Mouse (Mus musculus) 3134 (cell line): ENCODE measurements around the gene Strap.

Source experiments
- DNase-seq: peaks from one replicate; pipeline ENCODE4 v3.0.0-alpha.2; 2011; ENCODE audit warnings: low spot score; ENCODE audit not compliant: insufficient read length; ENCODE audit errors: extremely low read depth

The Strap gene

GRCm38 (mm10) chr6:137722220-137722931, 12.5 kb upstream of the Strap start:
- peak; percentile 22 for DNase-seq

DNA sequence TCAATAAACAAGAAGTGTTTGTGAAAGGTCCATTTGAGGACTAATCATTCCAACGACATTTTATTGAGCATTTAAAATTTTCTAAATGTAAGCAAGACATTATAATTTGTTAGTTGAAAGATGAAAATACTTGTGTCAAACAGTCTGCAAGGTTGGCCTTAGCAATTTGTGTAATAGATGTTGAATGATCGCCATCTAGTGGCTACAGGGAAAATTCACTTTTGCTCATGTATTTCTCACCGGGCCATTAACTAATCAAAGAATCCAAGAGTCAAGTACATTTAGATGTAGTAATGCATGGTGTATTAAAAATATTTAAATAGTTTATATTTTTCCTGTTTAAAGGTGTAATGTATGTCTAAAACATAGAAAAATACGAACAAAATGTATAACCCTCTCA, 11.0 kb upstream of the Strap start:
- DNase-seq, result peak; percentile 31

DNA sequence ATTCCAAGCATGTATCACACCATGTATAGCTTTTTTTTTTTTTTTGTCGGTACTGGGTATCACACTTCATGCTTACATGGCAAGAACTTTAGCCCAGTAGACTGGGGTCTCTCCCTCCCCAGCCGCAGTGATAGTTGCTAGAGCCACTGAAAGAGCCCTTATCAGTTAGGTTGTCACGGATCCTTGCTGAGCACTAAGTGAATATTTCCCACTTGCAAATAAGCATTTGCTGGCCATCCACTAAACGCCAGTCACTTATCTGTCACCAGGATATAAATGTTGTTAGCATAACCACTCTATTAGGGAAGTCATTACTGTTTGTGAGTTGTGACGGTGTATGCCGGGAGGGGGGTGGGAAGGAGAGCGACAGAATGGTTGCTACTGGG, 425 bp upstream of the Strap start:
- DNase-seq, result no peak

DNA sequence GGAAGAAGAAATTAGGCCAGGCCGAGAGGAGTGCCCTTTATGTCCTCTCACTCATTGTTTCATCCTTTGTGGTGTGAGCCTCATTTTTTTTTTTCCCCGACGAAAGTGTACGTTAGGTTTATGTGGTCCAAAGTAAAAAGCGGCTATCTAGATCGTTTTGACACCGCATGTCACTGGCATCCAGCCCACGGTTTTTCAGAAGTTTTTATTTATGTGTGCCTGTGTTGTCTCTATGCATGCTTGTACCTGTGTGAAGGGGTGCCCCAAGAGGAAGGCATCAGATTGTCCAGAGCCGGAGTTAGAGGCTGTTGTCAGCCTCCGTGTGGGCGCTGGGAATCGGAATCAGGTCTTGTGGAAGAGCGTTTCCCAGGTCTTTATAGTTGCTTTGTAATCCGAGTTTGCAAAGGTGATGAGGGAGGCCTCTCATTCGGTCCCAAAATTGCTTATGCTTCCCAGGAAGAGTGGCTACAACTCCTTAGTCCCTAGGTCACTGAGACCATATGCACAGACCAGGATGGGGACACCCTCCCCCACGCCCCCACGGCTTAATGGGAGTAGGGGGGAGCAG, 877 bp downstream of the Strap start:
- DNase-seq, result no peak

DNA sequence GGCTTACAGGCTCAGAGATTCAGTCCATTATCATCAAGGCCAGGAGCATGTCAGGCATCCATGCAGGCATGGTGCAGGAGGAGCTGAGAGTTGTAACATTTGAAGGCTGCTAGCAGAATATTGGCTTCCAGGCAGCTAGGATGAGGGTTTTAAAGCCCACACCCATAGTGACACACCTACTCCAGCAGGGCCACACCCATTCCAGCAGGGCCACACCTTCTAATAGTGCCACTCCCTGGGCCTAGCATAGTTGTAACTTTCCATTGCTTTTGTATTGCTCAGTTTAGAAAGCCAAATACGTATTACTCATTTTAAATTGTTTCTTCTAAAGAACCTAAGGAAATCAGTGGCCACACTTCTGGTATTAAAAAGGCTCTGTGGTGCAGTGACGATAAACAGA, 6.1 kb downstream of the Strap start:
- no peak for DNase-seq

DNA sequence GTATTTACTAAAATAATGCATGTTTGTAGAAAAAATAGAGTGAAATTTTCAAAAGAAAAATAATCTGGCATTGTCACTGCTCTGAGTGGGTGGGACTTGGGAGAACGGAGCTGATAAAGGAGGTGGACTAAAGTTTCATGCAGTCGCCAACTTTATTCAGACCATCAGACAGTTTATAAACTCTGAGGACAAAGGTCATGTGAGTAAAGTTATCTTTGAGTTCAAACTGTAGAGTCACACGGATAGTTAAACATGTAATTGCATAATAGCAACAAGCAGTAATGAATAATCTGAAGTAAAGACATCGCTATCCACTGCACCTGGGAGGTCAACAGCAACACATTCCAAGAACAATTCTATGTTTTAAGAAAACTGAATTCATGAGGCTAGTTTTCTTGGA, 9.8 kb downstream of the Strap start:
- no peak for DNase-seq

DNA sequence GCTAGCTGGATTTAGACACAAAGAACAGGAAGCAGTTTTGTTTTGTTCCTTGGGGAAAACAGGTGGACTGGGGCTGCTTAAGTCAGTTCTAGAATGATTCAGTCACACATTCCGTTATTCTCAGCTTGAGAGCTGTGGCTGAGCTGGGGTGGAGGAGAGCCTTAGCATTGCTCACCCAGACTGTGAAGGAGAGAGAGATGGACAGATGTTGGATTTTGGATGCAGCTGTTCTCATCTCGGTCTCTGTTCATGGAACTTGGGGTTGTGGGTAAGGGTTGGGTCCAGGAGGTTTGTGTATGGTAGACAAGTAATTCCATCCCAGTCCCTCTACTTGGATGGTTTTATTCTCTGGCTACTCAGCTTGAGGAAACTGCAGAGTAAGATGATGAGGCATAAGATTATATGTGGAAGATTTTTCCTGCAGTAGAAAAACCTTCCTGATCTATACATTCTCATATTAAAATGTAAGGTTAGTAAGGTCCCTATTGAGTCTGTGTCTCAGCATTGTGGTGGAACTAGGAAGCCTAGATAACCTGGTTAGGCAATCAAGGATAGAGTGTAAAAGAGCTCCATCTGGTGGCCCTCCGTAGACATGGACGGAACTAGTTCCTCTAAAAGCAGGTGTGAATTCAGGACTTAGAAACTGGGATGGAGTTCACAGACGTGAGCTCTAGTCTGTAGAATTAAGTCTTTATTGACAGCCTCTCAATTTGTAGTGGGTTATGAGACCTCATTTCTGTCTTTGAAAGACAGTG, 12.5 kb downstream of the Strap start:
- no peak for DNase-seq

- DNase-seq, result no peak
Measured at GRCm38 (mm10) chr6:137751551-137752274, 16.8 kb downstream of the Strap start.

DNA sequence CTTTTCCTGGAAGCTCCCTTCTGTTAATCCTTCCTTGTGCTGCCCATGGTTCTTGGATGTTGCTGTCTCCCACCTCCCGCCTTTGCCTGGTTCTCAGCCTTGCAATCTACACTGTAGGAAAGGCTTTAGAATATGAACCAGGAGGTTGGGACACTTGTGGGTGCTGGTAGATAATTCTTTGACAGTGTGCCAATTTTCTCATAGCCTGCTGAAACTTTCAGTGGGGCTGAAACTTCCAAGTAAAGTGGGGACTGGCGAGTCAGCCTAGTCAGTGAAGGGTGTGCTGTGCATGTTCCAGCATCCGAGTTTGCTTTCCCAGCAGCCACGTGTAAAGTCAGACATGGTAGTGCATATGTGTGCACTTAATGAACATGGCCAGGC, 17.4 kb downstream of the Strap start:
- DNase-seq, result no peak

DNA sequence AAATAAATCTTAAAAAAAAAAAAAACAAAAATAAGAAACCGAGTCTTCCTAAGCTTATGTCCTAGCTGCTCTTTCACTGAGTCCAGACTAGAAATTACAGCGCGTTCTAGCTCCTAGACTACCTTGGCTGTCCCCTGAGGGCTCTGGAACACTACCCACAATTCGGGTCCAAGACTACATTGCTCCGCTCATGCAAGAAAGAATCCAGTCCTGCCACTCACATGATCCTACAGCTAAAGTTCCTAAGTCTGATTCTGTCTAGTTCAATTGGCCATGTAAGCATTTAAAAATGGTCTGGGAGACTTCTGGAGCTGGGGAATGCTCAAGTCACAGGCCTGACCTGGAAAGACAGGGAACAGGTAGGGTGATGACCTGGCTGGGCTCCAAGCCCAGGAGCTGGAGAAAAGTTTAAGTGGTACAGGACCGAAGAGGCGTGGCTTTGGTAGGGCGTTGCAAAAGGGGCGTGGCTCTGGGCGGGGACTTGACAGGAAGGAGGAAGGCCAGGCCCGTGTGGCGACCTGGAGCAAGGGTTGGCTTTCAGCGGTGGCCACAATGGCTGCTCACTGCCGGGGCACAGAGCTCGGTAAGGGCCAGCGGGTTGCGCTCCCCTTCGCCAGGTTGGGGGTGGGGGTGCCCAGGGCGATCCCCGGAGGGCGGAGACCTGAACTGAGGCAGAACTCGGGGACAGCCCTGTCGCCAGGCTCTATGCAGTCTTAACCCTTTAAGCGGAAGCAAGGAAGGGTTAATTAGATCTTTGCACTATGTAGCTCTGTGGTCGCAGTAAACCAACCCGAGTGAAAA, 19.4 kb downstream of the Strap start, which contains the start of gene Dera:
Gene Dera, plus strand, starts transcription at position 491 of the 801 bp plus-strand sequence.
- DNase-seq, result peak; percentile 97

GRCm38 (mm10) chr6:137754857-137755232, 20.0 kb downstream of the Strap start:
- DNase-seq, result no peak

DNA sequence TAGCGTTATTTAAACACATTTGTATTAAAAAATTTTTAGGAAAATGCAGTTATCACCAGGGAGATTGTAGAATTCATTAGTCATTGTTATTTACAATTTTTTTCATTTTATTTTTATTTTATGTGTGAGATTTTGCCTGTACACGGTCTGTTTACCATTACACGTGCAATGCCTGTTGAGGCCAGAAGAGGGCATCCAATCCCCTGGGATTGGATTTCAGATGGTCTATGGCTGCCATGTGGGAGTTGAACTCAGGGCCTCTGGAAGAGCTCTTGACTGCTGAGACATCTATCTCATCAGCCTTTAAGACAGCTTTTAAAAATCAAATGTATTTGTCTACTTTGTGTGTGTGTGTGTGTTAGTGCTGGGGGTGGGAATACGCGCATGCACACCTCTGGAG, 21.4 kb downstream of the Strap start:
- peak; percentile 41 for DNase-seq

GRCm38 (mm10) chr6:137757891-137758290, 23.0 kb downstream of the Strap start:
- DNase-seq, result no peak

DNA sequence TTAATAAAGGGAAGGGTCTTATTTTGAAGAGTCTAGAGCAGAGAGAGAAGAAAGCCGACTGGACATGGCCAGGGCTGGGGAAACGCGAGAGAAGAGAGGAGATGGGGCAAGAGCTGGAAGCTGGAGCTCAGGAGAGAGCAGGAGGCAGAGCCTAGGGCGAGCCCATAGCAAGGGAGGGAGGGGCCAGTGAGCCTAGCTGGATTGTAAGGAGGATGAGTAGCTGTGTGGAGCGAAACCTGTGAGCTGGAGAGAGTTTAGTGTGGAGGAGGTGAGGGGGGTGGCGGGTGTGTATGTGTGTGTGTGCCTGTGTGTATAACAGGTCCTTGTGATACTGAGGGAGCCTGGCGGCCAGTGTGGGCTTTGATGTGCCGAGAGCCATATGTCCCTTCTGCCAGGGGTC, 24.8 kb downstream of the Strap start:
- no peak for DNase-seq

DNA sequence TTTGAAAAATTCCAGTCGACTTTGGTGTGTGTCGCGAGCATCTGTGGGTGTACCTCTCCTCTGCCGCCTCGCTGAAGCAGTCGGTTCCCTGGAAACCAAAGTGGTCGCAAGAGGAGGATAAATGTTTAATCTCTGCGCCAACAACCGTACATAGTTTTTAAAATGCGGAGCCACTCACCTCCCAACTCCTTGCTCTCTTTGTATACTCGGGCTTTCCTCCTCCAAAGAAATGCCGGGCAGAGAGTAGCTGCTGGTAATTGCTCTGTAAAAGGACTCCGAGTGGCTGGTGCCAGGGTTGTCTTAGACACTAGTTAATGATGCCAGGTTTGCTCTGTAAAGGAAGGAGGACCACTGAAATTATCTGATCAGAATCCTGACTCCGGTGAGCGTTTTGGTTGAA, 26.1 kb downstream of the Strap start:
- DNase-seq, result no peak

- no peak for DNase-seq
Measured at GRCm38 (mm10) chr6:137764572-137765210, 29.8 kb downstream of the Strap start.

DNA sequence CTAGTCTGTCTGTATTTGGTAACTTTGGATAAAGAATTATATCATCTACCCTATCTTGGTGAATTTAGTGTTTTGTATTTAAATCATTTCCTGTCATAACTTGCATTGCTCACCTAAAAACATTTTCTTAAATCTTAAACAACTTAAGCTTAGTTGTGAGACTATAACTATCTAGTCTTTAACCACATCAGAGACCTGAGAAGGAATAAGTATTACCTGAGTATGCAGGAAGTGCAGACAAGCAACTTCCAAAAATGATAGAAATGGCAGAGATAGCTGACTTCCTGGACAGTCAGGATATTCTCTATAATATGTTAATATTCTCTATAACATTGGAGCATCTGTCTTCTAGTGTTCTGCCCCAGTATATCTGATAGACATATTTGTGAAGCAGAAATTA, 31.3 kb downstream of the Strap start:
- no peak for DNase-seq

- DNase-seq, result no peak
Measured at GRCm38 (mm10) chr6:137771621-137772250, 36.9 kb downstream of the Strap start.

- DNase-seq, result no peak
Measured at GRCm38 (mm10) chr6:137772918-137773636, 38.2 kb downstream of the Strap start.
